Mouse (Mus musculus): ENCODE results near the gene Itga8. TPM values are rescaled to one million over a fixed set of nuclear protein-coding genes. Genes with fewer than 3 reads are reported as not detected.
A peak's percentile ranks its signal among the peaks of the same experiment; 100 is the strongest.

Itga8 gene
- polyA plus RNA-seq, 1 experiment from 2014 or later, result 5.3 TPM

GRCm38 (mm10) chr2:12092203-12092984 lies 209.3 kb downstream of the Itga8 start:
- no peak overlapping the region for H3K4me2 ChIP-seq (replicated peaks)
- H3K27ac ChIP-seq, result no peak overlapping the region
- no peak for ATAC-seq (ENCODE audit: low FRiP score)
- no peaks in the 10 kb centered on the region for H3K36me3 ChIP-seq (replicated peaks; ENCODE audit: control insufficient read depth, insufficient read depth)
- H3K27me3 ChIP-seq (ENCODE audit: control insufficient read depth, insufficient read depth, low read length), result no peaks in the 10 kb centered on the region
- no peak overlapping the region for H3K4me3 ChIP-seq (replicated peaks; ENCODE audit: low read length)
- no peak for DNase-seq (ENCODE audit: low spot score)
- WGBS, result 85% methylated on average over 7 of the region's 7 CpGs
- no peak overlapping the region for H3K9ac ChIP-seq
- H3K4me1 ChIP-seq (replicated peaks; ENCODE audit: control insufficient read depth, insufficient read depth, low read length), result no peaks in the 10 kb centered on the region
- H3K9me3 ChIP-seq (ENCODE audit: control insufficient read depth, low read length), result no peaks in the 10 kb centered on the region

- H3K27me3 ChIP-seq (ENCODE audit: control insufficient read depth, insufficient read depth, low read length), result no peaks in the 10 kb centered on the region
- DNase-seq (ENCODE audit: low spot score), result no peak
- no peaks in the 10 kb centered on the region for H3K4me1 ChIP-seq (replicated peaks; ENCODE audit: control insufficient read depth, insufficient read depth, low read length)
- H3K9me3 ChIP-seq (ENCODE audit: control insufficient read depth, low read length), result no peaks in the 10 kb centered on the region
- no peak for ATAC-seq (ENCODE audit: low FRiP score)
- no peak overlapping the region for H3K4me2 ChIP-seq (replicated peaks)
- H3K27ac ChIP-seq, result no peak overlapping the region
- H3K4me3 ChIP-seq (replicated peaks; ENCODE audit: low read length), result no peak overlapping the region
- WGBS, result 79% methylated on average over 2 of the region's 2 CpGs
- no peaks in the 10 kb centered on the region for H3K36me3 ChIP-seq (replicated peaks; ENCODE audit: control insufficient read depth, insufficient read depth)
- no peak overlapping the region for H3K9ac ChIP-seq
These were observed 210.7 kb downstream of the Itga8 start for GRCm38 (mm10) chr2:12090993-12091392.

- Histone ChIP-seq H3K4me2 (replicated peaks) (no peak overlapping the region), H3K36me3 (replicated peaks; ENCODE audit: control insufficient read depth, insufficient read depth) (no peaks in the 10 kb centered on the region), H3K4me1 (replicated peaks; ENCODE audit: control insufficient read depth, insufficient read depth, low read length) (no peaks in the 10 kb centered on the region), H3K4me3 (replicated peaks; ENCODE audit: low read length) (no peak overlapping the region), H3K9me3 (ENCODE audit: control insufficient read depth, low read length) (no peaks in the 10 kb centered on the region), H3K27me3 (ENCODE audit: control insufficient read depth, insufficient read depth, low read length) (no peaks in the 10 kb centered on the region), H3K27ac (no peak overlapping the region), H3K9ac (no peak overlapping the region)
- WGBS, result 96% methylated on average over 2 of the region's 2 CpGs
- no peak for DNase-seq (ENCODE audit: low spot score)
- no peak for ATAC-seq (ENCODE audit: low FRiP score)
These were observed 216.2 kb downstream of the Itga8 start for GRCm38 (mm10) chr2:12085492-12085891.

- no peak for ATAC-seq (ENCODE audit: low FRiP score)
- Histone ChIP-seq H3K4me1 (replicated peaks; ENCODE audit: control insufficient read depth, insufficient read depth, low read length) (no peaks in the 10 kb centered on the region), H3K4me2 (replicated peaks) (no peak overlapping the region), H3K27me3 (ENCODE audit: control insufficient read depth, insufficient read depth, low read length) (no peaks in the 10 kb centered on the region), H3K27ac (no peak overlapping the region), H3K9me3 (ENCODE audit: control insufficient read depth, low read length) (no peaks in the 10 kb centered on the region), H3K9ac (no peak overlapping the region), H3K36me3 (replicated peaks; ENCODE audit: control insufficient read depth, insufficient read depth) (no peaks in the 10 kb centered on the region), H3K4me3 (replicated peaks; ENCODE audit: low read length) (no peak overlapping the region)
- 89% methylated on average over 4 of the region's 4 CpGs for WGBS
- DNase-seq (ENCODE audit: low spot score), result no peak
These were observed 217.4 kb downstream of the Itga8 start for GRCm38 (mm10) chr2:12084341-12084740.

- Histone ChIP-seq H3K4me1 (replicated peaks; ENCODE audit: control insufficient read depth, insufficient read depth, low read length) (no peaks in the 10 kb centered on the region), H3K4me2 (replicated peaks) (no peak overlapping the region), H3K9ac (no peak overlapping the region), H3K36me3 (replicated peaks; ENCODE audit: control insufficient read depth, insufficient read depth) (no peaks in the 10 kb centered on the region), H3K27ac (no peak overlapping the region), H3K9me3 (ENCODE audit: control insufficient read depth, low read length) (no peaks in the 10 kb centered on the region), H3K4me3 (replicated peaks; ENCODE audit: low read length) (no peak overlapping the region), H3K27me3 (ENCODE audit: control insufficient read depth, insufficient read depth, low read length) (no peaks in the 10 kb centered on the region)
- ATAC-seq (ENCODE audit: low FRiP score), result no peak
- DNase-seq (ENCODE audit: low spot score), result no peak
- 84% methylated on average over 2 of the region's 2 CpGs for WGBS
These were observed 224.3 kb downstream of the Itga8 start for GRCm38 (mm10) chr2:12077266-12077891.

- Histone ChIP-seq H3K9me3 (ENCODE audit: control insufficient read depth, low read length) (no peaks in the 10 kb centered on the region), H3K36me3 (replicated peaks; ENCODE audit: control insufficient read depth, insufficient read depth) (no peaks in the 10 kb centered on the region), H3K4me3 (replicated peaks; ENCODE audit: low read length) (no peak overlapping the region), H3K4me1 (replicated peaks; ENCODE audit: control insufficient read depth, insufficient read depth, low read length) (no peaks in the 10 kb centered on the region), H3K27ac (no peak overlapping the region), H3K27me3 (ENCODE audit: control insufficient read depth, insufficient read depth, low read length) (no peaks in the 10 kb centered on the region), H3K9ac (no peak overlapping the region), H3K4me2 (replicated peaks) (no peak overlapping the region)
- no peak for DNase-seq (ENCODE audit: low spot score)
- no peak for ATAC-seq (ENCODE audit: low FRiP score)
- WGBS, result 84% methylated on average over 6 of the region's 6 CpGs
These were observed 235.9 kb downstream of the Itga8 start for GRCm38 (mm10) chr2:12065669-12066399.

GRCm38 (mm10) chr2:12060034-12060723 lies 241.5 kb downstream of the Itga8 start:
- Histone ChIP-seq H3K9ac (no peak overlapping the region), H3K27ac (no peak overlapping the region), H3K9me3 (ENCODE audit: control insufficient read depth, low read length) (no peaks in the 10 kb centered on the region), H3K4me3 (replicated peaks; ENCODE audit: low read length) (no peak overlapping the region), H3K4me2 (replicated peaks) (no peak overlapping the region), H3K36me3 (replicated peaks; ENCODE audit: control insufficient read depth, insufficient read depth) (no peaks in the 10 kb centered on the region), H3K27me3 (ENCODE audit: control insufficient read depth, insufficient read depth, low read length) (no peaks in the 10 kb centered on the region), H3K4me1 (replicated peaks; ENCODE audit: control insufficient read depth, insufficient read depth, low read length) (no peaks in the 10 kb centered on the region)
- peak; percentile 78 for ATAC-seq (ENCODE audit: low FRiP score)
- DNase-seq (ENCODE audit: low spot score), result no peak
- 68% methylated on average over 5 of the region's 5 CpGs for WGBS
